Mouse (Mus musculus) brain, adult 10 weeks (tissue): ENCODE data around the gene Aff3. TPM values are rescaled to one million over a fixed set of nuclear protein-coding genes. Genes with fewer than 3 reads are reported as not detected.

Experiments used
- polyA plus RNA-seq: library from polyadenylated mRNA; stranded (reverse); fragments of 350-450 nt; fragmentation: Illumina TruSeq; extraction: RNeasy Lipid Tissue Mini Kit (QIAGEN cat#74804); gene quantifications from one replicate; pipeline ENCODE4 v1.2.3, GENCODE M21; 2015; ENCODE audit warnings: low read depth, low replicate concordance

The Aff3 gene
- polyA plus RNA-seq: 32.8 TPM

DNA sequence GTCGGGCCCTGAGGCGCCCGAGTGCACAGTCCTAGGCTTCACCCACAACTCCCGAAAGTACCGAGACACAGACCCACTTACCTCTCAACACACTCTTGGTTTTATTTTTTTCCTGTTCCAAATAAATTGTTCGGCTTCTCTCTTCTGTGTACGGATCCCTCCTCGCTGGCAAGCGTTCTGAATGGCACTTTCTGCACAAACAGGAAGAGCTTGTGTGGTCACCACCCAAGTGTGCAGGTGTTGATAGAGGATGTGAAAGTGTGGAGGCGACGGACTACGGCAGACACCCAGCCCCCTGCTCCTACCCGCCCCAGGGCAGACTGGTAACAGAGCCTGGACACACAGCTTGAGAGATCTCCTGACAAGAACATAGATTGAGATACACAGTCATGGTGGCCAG, at the start of gene Aff3:
Gene Aff3 (minus strand): TSS at position 179 of the 400 bp plus-strand sequence.

DNA sequence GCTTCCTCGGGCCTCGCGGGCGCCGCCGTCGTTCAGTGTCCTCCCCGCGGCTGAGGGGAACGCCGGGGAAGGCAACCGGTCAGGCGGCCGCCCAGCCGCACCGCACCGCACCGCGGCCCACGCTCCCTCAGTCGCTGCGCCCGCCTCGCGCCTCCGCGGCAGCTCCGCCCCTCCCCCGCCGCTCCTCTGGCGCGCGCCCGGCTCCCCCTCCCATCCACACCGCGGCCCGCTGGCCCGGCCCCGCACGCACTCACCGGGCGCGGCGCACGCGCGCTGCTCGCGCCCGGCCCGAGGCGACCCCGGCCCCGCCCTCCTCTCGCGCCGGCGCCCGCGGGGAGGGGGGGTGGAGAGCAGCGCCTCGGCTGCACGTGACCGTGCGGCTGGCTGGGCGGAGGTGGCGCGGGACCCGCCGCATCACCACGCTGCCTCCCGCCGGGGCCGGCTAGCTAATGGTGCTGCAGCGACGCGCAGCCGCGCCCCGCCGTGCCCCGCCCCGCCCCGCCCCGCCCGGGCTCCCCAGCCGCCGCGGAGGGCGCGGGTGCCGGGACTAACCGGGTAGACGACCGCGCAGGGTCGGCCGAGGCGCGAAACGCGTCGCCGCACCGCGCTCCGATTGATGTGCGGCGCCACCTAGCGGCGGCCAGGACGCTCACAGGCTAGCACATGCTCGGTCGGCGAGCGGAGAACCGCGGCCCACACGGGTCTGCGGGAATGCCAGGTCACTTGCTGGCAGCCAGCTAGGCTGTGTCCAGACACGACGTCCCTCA, 535.1 kb downstream of the Aff3 start, which contains the start of gene Rev1:
Gene Rev1 (minus strand): TSS at position 301 of the 767 bp plus-strand sequence.

Other genes with a start within 250 kb of the Aff3 start
- 62.7 TPM for gene Lonrf2, start 171.8 kb upstream of the Aff3 start, polyA plus RNA-seq
- 70.8 TPM for gene Chst10, start 233.2 kb upstream of the Aff3 start, polyA plus RNA-seq